Mouse (Mus musculus): ENCODE data around the gene Cmbl. TPM values are rescaled to one million over a fixed set of nuclear protein-coding genes. Genes with fewer than 3 reads are reported as not detected.
A peak's percentile ranks its signal among the peaks of the same experiment; 100 is the strongest.

Gene Cmbl
- polyA plus RNA-seq, 1 experiment from 2014 or later: 12.8 TPM

DNA sequence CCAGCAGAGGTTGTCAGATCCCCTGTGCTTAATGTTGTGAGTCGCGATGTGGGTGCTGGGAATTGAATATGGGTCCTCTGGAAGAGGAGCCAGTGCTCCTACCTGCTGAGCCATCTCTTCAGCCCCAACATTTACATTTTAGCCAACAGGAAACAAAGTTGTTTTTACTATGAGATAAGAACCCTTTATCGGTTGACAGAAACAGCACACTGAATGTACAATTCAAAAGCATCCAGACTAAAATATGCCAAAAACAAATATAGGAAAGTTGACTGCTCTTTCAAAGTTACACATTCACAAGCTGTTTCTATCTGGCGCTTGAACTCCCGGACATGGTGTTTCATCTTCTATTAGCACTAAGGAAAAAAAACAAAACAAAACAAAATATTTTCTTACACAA is 20.9 kb downstream of the Cmbl start:
- Histone ChIP-seq H3K27ac (ENCODE audit: low read length) (no peak overlapping the region), H3K4me1 (ENCODE audit: control insufficient read depth, insufficient read depth, low read length) (peaks cover 2% of the 10 kb centered on the region; the same call in 1 of the 2 replicates), H3K9me3 (replicated peaks; ENCODE audit: control insufficient read depth, low read length, poor library complexity, severe bottlenecking) (no peaks in the 10 kb centered on the region), H3K27me3 (ENCODE audit: control insufficient read depth, insufficient read depth, low read depth, low read length) (no peaks in the 10 kb centered on the region), H3K4me3 (ENCODE audit: low read depth, low read length) (no peak overlapping the region), H3K36me3 (ENCODE audit: control insufficient read depth, insufficient read depth, low read length) (peaks cover 9% of the 10 kb centered on the region), H3K4me2 (ENCODE audit: low read length) (no peak overlapping the region), H3K9ac (ENCODE audit: low read depth, low read length) (no peak overlapping the region)
- no peak for ATAC-seq
- WGBS: 90% methylated on average over 5 of the region's 5 CpGs

DNA sequence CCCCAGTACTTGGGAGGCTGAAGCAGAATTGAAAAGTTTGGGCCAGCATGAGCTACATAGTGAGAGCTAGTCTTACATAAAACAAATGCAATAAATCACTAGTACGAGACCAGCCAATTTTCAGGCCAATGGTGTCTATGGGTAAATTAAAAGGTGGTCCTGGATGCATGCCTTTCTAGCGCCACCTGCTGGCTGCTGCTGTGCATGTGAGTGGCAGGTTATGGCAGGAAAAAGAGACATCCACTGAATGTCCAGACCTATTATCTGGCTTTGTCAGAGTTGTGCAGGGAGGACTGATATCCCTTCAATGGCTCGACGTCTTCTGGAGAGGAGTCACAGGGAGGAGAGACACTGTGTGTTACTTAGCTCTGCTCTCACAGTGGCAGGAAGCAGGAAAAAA is 21.3 kb downstream of the Cmbl start:
- Histone ChIP-seq H3K4me2 (ENCODE audit: low read length) (no peak overlapping the region), H3K27me3 (ENCODE audit: control insufficient read depth, insufficient read depth, low read depth, low read length) (no peaks in the 10 kb centered on the region), H3K9me3 (replicated peaks; ENCODE audit: control insufficient read depth, low read length, poor library complexity, severe bottlenecking) (no peaks in the 10 kb centered on the region), H3K4me3 (ENCODE audit: low read depth, low read length) (no peak overlapping the region), H3K36me3 (ENCODE audit: control insufficient read depth, insufficient read depth, low read length) (peaks cover 11% of the 10 kb centered on the region), H3K9ac (ENCODE audit: low read depth, low read length) (no peak overlapping the region), H3K4me1 (ENCODE audit: control insufficient read depth, insufficient read depth, low read length) (peaks cover 2% of the 10 kb centered on the region; the same call in 1 of the 2 replicates), H3K27ac (ENCODE audit: low read length) (no peak overlapping the region)
- WGBS: 2% methylated on average over 4 of the region's 4 CpGs
- peak; percentile 67 for ATAC-seq

DNA sequence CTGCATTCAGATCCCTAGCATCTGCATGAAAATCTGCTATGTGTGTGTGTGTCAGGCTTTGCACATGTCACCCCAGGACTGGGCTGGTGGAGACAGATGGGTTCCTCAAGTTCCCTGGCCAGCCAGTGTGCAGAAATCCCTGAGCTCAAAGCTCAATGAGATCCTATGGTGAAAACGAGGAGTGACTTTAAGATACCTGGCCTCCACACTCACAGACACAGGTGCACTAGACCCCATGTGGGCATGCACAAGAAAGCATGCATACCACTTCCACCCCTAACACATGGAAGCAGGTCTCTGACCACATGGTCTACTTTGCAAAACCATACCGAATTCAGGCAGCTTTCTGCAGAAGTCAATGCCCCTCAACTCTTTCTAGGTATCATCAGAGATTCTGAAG is 22.6 kb downstream of the Cmbl start:
- Histone ChIP-seq H3K4me3 (ENCODE audit: low read depth, low read length) (no peak overlapping the region), H3K9me3 (replicated peaks; ENCODE audit: control insufficient read depth, low read length, poor library complexity, severe bottlenecking) (no peaks in the 10 kb centered on the region), H3K9ac (ENCODE audit: low read depth, low read length) (no peak overlapping the region), H3K36me3 (ENCODE audit: control insufficient read depth, insufficient read depth, low read length) (peaks cover 24% of the 10 kb centered on the region), H3K27ac (ENCODE audit: low read length) (no peak overlapping the region), H3K27me3 (ENCODE audit: control insufficient read depth, insufficient read depth, low read depth, low read length) (no peaks in the 10 kb centered on the region), H3K4me2 (ENCODE audit: low read length) (no peak overlapping the region), H3K4me1 (ENCODE audit: control insufficient read depth, insufficient read depth, low read length) (peaks cover 2% of the 10 kb centered on the region; the same call in 1 of the 2 replicates)
- peak; percentile 27; the same call in 1 of the 2 replicates for ATAC-seq
- 86% methylated on average over 2 of the region's 2 CpGs for WGBS

DNA sequence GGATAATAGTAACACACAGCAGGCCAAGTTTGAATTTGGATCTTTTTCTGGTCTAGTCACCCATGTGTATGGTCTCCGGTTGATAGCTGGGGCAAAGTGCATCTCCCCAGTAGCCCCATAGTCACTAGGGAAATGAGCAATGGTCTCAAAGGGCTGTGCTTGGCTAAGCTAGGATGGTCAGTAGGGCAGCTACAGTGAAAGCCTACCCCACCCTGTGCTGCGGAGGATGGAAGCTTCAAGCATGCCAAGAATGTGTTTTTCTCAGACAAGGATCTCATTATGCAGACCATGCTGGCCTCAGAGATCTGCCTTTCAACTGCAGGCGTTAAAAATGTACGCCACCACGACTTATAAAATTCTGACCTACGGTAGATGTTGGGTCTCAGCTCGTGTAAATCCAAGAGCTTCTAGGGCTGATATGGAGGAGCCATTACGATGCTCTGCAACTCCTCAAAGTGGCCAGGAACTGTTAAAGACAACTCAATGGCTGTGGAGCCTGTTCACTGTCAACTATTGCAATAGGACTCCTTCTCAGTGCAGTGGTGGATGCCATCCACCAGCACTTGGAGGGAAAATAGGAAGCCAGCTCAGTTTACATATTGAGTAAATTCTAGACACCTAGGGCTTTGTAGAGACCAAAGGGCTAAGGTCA is 23.9 kb downstream of the Cmbl start:
- 67% methylated on average over 8 of the region's 8 CpGs for WGBS
- Histone ChIP-seq H3K4me3 (ENCODE audit: low read depth, low read length) (no peak overlapping the region), H3K27me3 (ENCODE audit: control insufficient read depth, insufficient read depth, low read depth, low read length) (no peaks in the 10 kb centered on the region), H3K9me3 (replicated peaks; ENCODE audit: control insufficient read depth, low read length, poor library complexity, severe bottlenecking) (no peaks in the 10 kb centered on the region), H3K36me3 (ENCODE audit: control insufficient read depth, insufficient read depth, low read length) (peaks cover 37% of the 10 kb centered on the region), H3K4me1 (ENCODE audit: control insufficient read depth, insufficient read depth, low read length) (peaks cover 2% of the 10 kb centered on the region; the same call in 1 of the 2 replicates), H3K9ac (ENCODE audit: low read depth, low read length) (no peak overlapping the region), H3K4me2 (ENCODE audit: low read length) (no peak overlapping the region), H3K27ac (ENCODE audit: low read length) (no peak overlapping the region)
- ATAC-seq: 0 out of 2 replicates have a peak, but pooled peaks have one; percentile 15

DNA sequence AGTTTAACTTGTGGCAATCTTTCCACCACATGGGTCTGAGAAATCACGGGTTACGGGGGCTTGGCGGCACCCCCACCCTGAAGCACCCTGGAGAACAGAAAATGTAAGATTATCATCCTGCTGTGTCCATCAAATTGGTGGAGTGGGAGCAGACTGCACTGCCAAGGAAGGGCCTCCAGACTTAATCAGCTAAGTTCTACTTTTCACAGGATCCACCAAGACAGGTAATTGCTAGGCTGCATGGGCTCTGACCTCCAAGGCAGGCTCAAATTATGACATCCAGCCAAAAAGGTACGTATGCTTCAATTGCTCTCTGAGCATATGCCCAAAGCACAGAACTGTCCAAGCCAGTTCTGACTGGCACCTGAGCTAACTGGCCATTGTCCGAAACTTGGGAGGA is 25.0 kb downstream of the Cmbl start:
- H3K9me3 ChIP-seq (replicated peaks; ENCODE audit: control insufficient read depth, low read length, poor library complexity, severe bottlenecking): no peaks in the 10 kb centered on the region
- no peak overlapping the region for H3K9ac ChIP-seq (ENCODE audit: low read depth, low read length)
- H3K36me3 ChIP-seq (ENCODE audit: control insufficient read depth, insufficient read depth, low read length): peaks cover 47% of the 10 kb centered on the region
- H3K27me3 ChIP-seq (ENCODE audit: control insufficient read depth, insufficient read depth, low read depth, low read length): no peaks in the 10 kb centered on the region
- no peak overlapping the region for H3K27ac ChIP-seq (ENCODE audit: low read length)
- no peak overlapping the region for H3K4me3 ChIP-seq (ENCODE audit: low read depth, low read length)
- H3K4me2 ChIP-seq (ENCODE audit: low read length): no peak overlapping the region
- H3K4me1 ChIP-seq (ENCODE audit: control insufficient read depth, insufficient read depth, low read length): peaks cover 2% of the 10 kb centered on the region; the same call in 1 of the 2 replicates
- 98% methylated on average over 5 of the region's 5 CpGs for WGBS
- no peak for ATAC-seq

DNA sequence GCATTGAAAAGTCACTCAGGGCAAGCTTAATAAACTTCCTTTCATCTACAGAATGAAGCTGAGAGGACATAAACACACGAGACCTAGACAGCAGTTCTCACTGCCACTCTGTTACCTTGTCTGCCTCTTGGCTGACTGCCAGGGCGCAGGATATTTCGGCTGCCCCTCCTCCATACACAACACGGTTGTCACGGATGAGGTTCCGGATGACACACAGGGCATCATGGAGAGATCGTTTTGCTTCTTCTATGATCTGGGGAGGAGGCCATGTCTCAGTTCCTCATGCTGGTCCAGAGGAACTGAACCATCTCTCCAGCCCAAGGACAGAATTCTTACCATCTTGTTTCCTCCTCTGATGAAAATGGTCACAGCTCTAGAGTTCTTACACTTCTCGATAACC is 27.3 kb downstream of the Cmbl start:
- no peaks in the 10 kb centered on the region for H3K4me1 ChIP-seq (ENCODE audit: control insufficient read depth, insufficient read depth, low read length)
- H3K27ac ChIP-seq (ENCODE audit: low read length): no peak overlapping the region
- H3K9me3 ChIP-seq (replicated peaks; ENCODE audit: control insufficient read depth, low read length, poor library complexity, severe bottlenecking): no peaks in the 10 kb centered on the region
- H3K4me3 ChIP-seq (ENCODE audit: low read depth, low read length): no peak overlapping the region
- peaks cover 53% of the 10 kb centered on the region for H3K36me3 ChIP-seq (ENCODE audit: control insufficient read depth, insufficient read depth, low read length)
- no peak overlapping the region for H3K9ac ChIP-seq (ENCODE audit: low read depth, low read length)
- H3K27me3 ChIP-seq (ENCODE audit: control insufficient read depth, insufficient read depth, low read depth, low read length): no peaks in the 10 kb centered on the region
- H3K4me2 ChIP-seq (ENCODE audit: low read length): no peak overlapping the region
- no peak for ATAC-seq
- 83% methylated on average over 8 of the region's 8 CpGs for WGBS

DNA sequence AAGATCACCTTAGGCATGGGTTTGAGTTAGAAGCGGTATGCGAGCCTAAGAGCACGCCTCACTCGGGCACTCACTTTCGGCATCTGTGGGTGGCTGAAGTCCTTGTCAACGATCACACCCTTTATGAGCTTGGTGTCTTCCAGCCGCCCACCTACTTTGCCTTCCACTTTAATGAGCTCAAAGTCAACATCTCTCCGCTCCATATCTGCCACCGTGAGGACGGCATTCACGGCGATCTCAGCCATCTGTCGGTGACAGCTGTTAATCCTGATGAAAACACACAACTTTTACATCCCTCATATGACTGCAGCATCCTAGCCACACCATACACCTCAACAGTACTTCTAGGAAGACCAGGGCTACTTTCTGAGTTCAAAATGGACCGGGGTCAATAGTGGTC is 29.1 kb downstream of the Cmbl start:
- H3K4me1 ChIP-seq (ENCODE audit: control insufficient read depth, insufficient read depth, low read length): peaks cover 13% of the 10 kb centered on the region
- H3K27me3 ChIP-seq (ENCODE audit: control insufficient read depth, insufficient read depth, low read depth, low read length): no peaks in the 10 kb centered on the region
- no peaks in the 10 kb centered on the region for H3K9me3 ChIP-seq (replicated peaks; ENCODE audit: control insufficient read depth, low read length, poor library complexity, severe bottlenecking)
- H3K4me3 ChIP-seq (ENCODE audit: low read depth, low read length): no peak overlapping the region
- WGBS: 94% methylated on average over 14 of the region's 14 CpGs
- no peak overlapping the region for H3K27ac ChIP-seq (ENCODE audit: low read length)
- H3K9ac ChIP-seq (ENCODE audit: low read depth, low read length): no peak overlapping the region
- ATAC-seq: no peak
- no peak overlapping the region for H3K4me2 ChIP-seq (ENCODE audit: low read length)
- peaks cover 53% of the 10 kb centered on the region for H3K36me3 ChIP-seq (ENCODE audit: control insufficient read depth, insufficient read depth, low read length)

DNA sequence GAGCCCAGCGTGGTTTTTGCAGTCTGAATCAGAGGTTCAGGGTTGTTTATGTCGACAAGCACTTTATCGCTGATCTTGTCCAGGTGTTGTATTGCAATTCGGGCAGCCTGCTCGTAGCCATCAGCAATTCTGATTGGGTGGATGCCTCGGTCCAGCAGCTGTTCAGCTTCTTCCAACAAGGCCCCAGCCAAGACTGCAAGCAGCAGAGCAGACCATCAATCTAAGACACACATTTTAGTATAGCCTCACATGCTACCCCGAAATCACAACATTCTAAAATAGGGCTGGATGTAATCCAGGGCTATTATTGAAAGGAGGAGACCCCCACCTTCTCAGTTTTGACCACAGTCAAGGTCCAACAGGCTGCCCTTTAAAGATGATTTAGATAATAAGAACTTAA is 30.5 kb downstream of the Cmbl start:
- H3K9me3 ChIP-seq (replicated peaks; ENCODE audit: control insufficient read depth, low read length, poor library complexity, severe bottlenecking): no peaks in the 10 kb centered on the region
- WGBS: 96% methylated on average over 7 of the region's 7 CpGs
- peaks cover 48% of the 10 kb centered on the region for H3K36me3 ChIP-seq (ENCODE audit: control insufficient read depth, insufficient read depth, low read length)
- H3K4me3 ChIP-seq (ENCODE audit: low read depth, low read length): no peak overlapping the region
- no peak overlapping the region for H3K27ac ChIP-seq (ENCODE audit: low read length)
- peaks cover 27% of the 10 kb centered on the region for H3K4me1 ChIP-seq (ENCODE audit: control insufficient read depth, insufficient read depth, low read length)
- ATAC-seq: no peak
- no peak overlapping the region for H3K9ac ChIP-seq (ENCODE audit: low read depth, low read length)
- H3K4me2 ChIP-seq (ENCODE audit: low read length): no peak overlapping the region
- H3K27me3 ChIP-seq (ENCODE audit: control insufficient read depth, insufficient read depth, low read depth, low read length): no peaks in the 10 kb centered on the region

DNA sequence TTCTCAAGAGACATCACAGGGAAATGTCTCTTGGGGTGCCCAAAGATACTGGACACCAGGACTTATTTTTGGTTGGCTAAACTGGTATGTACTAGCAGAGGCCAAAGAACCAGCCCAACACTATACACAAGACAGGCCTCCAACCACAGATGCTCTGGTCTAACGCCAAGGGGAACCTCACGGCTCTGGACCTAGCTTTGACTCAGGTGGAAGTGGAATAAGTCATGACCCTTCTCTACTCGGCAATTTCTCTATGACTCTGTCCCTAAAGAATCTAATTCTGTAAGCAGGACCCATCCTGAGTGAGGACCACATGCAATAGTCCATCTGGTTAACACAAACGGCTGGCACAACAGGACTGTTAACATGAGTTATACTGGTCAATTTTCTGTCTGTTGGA is 34.6 kb downstream of the Cmbl start:
- ATAC-seq: no peak
- Histone ChIP-seq H3K4me1 (ENCODE audit: control insufficient read depth, insufficient read depth, low read length) (peaks cover 32% of the 10 kb centered on the region), H3K27ac (ENCODE audit: low read length) (no peak overlapping the region), H3K36me3 (ENCODE audit: control insufficient read depth, insufficient read depth, low read length) (peaks cover 9% of the 10 kb centered on the region), H3K4me2 (ENCODE audit: low read length) (peak overlapping the region; percentile 99), H3K27me3 (ENCODE audit: control insufficient read depth, insufficient read depth, low read depth, low read length) (no peaks in the 10 kb centered on the region), H3K9me3 (replicated peaks; ENCODE audit: control insufficient read depth, low read length, poor library complexity, severe bottlenecking) (no peaks in the 10 kb centered on the region), H3K4me3 (ENCODE audit: low read depth, low read length) (no peak overlapping the region), H3K9ac (ENCODE audit: low read depth, low read length) (no peak overlapping the region)
- 86% methylated on average over 4 of the region's 4 CpGs for WGBS

All from midbrain, embryonic 16.5 days (tissue).